Mouse (Mus musculus): ENCODE measurements around the gene Slc9a8.
"Not testable (repeated sequence)": the region's sequence is repeated elsewhere in the genome, so short reads cannot be mapped to it uniquely, and the experiment has no call there.

Gene Slc9a8

DNA sequence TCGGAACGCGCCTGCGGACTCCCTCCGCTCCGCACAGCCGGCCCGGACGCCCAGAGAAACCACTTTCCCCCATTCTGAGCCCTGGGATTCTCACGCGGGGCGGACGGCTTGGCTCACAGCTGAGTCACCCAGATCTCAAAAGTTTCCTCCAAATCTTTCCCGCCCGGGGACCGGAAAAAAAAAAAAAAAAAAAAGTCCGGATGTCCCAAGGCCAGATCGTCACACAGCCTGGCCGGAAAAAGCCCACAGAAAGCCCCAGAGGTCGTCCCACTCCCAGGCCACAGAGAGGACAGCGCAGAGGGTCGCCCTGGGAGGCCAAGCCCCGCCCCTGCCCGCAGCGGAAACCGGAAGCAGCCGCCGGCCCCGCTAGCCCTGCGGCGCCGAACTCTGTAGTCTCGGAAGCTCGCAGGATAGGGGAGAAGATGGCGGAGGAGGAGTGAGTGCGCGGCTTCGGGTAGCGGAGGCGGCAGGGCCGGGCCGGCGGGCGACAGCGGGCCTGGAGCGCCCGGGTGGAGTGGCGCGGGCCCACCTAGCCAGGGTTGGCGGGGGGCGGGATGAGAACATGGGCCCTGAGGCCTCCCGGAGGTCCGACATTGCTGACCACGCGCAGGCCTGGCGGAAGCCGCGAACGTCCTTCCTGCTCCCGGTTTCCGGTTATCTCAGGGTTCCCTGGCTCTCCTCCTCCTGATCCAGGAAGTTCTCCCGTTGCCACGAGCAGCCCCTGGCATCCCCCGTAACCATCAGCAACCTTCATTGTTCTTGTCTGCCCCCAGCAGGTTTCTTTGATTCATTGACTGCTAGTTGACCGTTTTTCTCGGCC lies at the start of gene Slc9a8:
Gene Slc9a8 (plus strand): TSS at position 383 of the 820 bp plus-strand sequence.
- peak; percentile 88 to 90 for DNase-seq

DNA sequence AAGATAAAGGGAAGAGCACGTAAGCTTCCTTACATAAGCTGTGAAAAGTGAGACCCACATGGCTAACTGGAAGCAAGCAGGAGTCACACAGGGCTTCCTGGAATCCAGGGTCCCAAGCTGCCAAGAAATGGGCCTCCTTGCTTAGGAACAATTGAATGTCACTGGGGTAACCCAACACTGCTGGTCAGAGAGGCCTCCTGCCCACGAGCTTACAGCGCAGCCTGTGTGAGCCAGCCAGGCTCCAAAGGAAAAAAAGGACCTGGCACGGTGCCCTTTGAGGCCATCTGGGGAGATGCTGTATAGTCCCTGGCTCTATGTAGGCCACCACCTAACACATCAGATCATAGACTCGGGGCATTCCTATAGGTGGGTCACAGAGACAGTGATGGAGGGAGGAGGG lies 48.2 kb upstream of the Slc9a8 start:
- DNase-seq = no peak

DNA sequence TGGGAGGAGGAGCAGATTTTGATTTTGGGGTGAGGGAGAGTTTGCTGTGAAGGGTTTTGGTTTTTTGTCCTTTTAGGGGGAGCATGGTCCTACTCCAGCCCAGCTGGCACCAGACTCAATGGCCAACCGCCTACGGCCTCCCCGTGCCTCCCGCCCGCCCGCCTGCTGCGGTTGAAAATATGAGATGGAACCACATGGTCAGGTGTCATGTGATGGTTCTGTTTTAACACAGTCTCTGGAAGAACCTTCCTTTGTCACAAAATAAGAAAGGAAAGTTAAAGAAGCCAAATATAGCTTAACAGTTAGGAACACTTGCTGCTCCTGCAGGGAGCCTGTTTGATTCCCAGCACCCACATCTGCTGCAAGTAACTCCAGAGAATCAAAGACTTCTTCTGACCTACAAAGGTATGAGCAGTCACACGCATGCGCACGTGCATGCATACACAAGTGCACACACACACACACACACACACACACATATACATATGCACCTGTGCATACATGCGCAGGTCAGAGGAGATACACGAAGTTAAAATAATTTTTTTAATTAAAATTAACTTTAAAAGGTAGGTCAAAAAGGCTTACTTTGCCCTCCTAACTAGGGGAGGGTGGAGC lies 47.2 kb upstream of the Slc9a8 start:
- DNase-seq = no peak

DNA sequence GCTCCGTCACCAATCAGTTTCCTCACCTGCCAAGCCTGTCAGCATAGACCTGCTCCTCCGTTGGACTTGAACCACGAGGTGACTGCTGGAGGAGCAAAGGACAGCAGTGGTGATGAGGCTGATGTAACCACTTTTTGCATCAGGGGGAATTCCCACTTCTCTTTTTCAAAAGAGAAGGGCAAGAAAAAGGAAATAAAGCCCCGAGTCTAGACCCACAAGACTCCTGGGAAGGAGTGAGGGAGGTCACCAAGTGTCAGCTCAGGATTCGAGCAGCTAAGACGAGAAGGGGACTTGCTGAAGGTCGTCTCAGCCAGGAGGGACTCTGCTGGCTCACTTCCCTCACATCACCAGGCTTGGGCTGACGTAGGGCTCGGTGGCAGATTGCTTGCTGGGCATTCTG lies 46.4 kb upstream of the Slc9a8 start:
- peak in 1 of 2 experiments; percentile 39 for DNase-seq

DNA sequence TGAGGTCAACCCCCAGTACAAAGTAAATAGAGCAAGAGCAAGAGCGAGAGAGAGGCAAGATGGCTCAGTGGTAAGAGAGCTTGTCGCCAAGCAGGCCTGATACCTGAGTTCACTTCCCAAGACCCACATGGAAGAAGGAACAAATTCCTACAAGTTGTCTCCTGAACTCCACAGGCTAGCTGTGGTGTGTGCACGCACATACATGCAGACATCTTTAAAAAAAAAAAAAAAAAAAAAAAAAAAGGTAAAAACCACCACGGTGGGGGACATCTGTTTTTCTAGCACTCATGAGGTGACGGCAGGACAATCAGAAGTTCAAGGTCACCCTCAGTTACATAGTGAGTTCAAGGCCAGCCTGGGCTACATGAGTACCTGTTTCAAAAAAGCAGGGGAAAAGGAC lies 45.8 kb upstream of the Slc9a8 start:
- no peak for DNase-seq

DNA sequence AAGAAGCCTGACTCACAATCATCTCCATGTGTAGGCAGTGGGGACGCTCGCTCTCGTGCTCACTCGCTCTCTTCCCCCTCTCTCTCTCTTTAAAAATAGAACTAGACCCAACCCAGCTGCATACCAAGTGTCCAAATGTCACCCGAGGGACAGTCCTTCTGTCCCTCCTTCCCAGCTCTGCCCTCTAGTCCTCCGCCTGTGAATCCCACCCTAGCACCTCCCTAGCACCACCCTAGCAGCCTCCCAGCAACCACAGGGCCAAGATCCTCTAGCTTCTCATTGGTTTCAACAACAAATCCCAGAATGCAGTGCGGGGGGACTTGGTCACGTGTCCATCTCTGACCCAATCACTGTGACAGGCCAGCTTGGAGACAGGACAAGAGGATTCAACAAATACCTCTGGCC lies 45.4 kb upstream of the Slc9a8 start:
- DNase-seq = no peak

DNA sequence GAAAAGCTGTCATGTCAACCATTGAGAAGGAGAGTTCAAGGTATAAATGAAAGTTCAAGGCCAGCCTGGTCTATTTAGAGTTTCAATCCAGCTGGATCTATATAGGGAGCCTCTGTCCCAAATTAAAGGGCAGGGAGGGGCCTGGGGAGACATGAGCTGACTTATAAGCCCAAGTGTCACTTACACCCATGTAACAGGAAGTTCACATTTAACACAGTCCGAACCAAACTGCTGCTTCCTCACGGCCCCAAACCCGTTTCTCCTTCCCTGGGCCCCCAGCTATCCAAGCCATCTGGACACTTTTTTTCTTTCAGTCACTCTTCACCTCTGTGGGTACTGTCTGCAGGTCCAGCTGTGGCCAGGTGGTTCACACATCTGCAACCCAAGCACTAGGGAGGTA lies 43.8 kb upstream of the Slc9a8 start:
- no peak for DNase-seq

DNA sequence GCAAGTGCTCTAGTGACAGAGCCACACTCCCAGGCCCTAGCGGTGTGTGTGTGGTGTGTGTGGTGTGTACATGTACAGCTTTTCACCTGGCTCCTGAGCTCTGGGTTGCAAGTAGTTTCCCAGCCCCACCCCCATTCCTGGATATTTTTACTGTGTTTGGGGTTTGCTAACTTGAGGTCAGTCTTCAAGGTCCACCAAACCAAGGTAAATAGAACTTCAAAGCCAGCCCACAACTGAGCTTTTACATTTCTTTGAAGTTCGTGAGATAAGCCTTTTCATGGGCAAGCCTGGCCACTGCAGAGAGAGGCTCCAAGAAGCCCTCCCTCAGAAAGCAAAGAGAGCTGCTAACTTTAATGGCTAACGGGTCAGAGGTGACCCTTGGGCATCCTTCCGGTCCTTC lies 42.5 kb upstream of the Slc9a8 start:
- no peak for DNase-seq

DNA sequence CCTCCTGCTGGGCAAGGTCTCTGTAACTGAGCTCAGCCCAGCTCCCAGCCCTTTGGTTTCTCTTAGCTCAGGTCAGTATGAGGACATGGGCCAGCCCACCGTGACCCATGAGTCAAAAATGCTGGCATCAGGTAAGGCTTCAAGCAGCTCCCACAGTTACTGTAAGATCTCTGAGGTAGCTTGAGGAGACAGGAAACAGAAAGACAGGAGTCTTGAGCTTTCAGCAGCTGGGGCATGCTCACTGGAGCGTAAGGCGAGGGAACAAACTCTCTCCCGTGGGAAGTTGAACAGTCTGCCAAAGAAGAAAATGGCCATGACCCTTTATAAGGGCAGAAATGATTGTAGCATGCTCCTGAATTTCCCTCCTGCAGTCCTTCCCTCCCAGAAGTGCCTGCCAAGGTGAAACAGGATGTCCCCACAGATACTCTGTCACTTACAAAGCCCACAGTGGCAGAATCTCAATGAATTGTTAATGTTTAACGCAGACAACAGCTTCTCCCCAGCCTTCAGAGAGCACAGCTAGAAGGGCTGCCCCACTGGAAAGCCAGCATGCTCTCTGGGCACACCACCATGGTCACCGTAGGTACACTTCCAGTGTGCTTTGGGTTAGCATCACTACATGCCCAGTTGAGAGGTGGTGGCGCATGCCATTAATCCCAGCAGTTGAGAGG lies 40.8 kb upstream of the Slc9a8 start:
- no peak for DNase-seq

DNA sequence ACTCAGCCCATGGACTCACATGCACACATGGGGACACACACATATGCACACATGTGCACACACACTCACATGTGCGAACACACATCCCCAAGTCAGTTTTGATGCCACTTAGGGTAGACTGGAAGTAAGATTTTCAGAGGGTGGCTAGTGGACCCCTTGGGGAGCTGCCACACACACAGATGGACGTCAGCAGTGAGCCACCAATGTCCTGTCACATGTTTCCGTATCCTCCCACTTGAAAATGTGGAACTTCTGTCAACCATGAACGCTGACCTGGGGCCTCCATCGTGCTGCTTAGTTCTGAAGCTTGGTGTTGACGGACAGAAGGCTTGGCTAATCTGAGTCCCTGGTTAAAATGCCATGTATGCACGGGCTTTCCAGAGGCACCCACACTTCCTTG lies 39.9 kb upstream of the Slc9a8 start:
- peak in 1 of 2 experiments; percentile 55 for DNase-seq

DNA sequence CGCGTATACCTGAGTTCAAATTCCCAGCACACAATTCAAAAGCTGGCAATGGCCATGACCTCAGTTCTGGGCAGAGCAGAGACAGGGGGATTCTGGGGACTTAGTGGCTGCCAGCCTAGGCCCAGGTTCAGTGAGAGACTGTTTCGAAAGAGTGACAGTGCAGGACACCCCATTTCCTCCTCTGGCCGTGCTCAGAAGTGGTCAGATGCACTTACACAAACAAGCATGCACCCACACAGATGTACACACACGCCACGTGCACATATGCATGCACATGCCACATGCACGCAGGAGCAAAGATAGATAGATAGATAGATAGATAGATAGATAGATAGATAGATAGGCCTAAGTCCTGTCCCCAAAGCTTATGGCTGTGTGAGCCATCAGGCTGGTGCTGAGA lies 39.1 kb upstream of the Slc9a8 start:
- DNase-seq = no peak

DNA sequence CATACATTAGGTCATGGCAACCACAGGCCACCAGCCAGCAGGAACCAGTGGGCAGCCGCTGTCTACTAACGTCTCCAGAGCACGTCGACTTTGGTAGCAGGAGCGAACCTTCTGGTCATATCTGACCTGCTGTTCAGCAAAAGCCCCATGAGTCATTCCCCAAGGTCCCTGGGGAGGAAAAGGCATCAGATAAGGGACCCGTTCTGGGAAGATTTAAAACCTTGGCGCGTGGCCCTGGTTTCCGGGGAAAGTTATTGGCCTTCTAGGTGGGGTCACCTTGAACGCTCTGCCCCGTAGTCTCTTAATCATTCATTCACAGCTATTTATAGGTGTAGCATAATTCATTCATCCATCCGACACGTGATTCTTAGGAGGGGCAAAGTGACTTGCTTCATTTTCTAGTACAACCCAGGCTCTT lies 37.8 kb upstream of the Slc9a8 start:
- no peak for DNase-seq

DNA sequence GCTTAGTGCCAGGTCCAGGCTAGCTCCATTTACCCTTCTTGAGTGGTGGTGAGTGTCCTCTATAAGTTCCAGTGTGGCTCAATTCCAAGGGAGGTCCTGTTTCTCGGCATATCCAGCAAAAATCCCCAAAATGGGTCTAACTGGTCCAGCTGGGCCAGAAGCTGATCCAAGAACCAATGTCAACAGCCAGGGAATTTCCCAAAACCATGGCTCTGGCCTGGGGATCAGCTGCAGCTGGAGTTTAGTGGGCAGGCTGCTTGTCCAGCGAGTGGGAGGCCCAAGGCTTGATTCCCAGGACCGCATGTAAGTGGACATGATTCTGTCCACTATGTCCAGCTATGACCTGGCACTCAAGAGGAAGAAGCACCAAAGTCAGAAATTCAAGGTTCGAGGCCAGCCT lies 35.1 kb upstream of the Slc9a8 start:
- no peak for DNase-seq

DNA sequence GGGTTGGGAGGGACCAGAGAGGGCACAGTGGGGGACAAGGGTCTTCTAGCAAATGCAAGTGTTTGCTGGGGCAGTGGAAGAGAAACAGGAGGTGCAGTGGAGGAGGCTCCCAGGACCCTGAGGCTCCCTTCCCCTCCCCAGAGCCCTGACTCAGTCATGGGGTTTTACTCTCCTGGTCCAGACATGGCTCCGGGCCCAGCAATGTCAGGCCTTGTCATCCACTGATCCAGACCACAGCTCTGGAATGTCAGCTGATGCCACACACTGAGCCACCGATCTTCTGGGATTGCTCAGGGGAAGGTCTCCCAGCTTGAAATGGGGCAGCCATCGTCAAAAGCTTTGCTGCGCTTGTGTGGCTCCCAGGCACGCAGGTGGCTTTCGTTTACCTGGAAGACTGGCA lies 34.5 kb upstream of the Slc9a8 start:
- DNase-seq = no peak

DNA sequence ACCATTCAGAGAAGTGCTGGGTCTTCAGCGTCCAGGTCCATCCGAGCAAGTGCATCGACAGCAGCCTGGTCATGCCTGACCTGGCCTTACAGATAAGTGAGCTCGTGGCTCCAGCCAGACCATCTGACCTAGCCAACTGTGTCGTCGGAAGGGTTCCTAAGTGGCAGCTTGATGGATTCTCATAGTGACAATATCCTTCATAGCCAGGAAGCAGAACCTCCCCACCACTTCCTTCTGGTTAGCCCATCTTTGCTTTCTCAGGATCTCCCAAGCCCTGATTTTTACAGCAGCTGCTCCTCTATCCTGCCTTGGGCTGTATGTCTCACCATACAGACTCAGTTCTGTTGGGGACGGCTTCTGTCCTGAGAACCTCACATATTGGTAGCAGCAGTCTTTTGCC lies 27.1 kb upstream of the Slc9a8 start:
- DNase-seq = no peak

DNA sequence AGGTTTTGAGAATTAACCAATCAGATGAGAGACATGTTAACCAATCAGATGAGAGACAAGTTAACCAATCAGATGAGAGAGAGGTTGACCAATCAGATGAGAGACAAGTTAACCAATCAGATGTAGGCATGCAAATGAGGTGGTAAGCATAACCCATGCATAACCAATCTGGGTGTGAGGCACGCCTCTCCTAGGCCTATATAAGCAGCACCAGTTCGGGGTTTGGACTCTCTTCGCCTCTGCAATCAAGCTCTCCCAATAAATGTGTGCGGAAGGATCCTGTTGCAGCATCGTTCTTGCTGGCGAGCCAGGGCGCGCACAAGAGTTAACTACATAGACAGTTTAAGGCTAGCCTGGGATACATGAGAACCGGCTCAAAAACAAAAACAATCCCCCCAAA lies 25.1 kb upstream of the Slc9a8 start:
- not testable (repeated sequence) for DNase-seq

DNA sequence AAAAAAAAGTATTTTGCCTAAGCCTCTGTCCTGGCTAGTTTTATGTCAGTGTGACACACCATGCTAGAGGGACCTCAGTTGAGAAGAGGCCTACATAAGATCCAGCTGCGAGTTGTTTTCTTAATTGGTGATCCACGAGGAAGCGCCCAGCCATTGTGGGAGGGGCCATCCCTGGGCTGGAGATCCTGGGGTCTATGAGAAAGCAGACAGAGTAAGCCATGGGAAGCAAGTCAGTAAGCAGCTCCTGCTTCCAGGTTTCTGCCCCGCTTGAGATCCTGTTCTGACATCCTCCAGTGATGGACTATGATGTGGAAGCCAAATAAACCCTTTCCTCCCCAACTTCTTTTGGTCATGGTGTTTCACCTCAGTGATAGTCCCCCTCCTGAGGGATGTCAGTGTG lies 22.5 kb upstream of the Slc9a8 start:
- no peak for DNase-seq

DNA sequence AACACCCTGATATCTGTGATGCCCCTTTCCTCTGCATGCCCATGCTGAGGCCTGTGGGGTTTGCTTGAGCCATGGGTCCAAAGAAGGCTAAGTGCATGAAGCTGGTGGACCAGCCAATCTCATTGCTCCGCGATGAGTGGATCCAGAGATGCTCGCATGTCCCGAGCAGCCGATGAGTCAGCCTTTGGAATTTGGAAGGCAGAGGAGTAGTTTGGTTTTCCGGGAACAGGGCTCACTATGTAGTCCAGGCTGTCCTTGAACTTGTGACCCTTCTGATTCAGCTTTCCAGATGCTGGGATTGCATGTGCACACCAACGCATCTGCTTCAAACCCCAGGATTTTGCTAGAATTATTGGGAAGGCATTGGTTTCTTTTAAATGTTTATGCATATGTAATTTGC lies 21.9 kb upstream of the Slc9a8 start:
- DNase-seq = no peak

DNA sequence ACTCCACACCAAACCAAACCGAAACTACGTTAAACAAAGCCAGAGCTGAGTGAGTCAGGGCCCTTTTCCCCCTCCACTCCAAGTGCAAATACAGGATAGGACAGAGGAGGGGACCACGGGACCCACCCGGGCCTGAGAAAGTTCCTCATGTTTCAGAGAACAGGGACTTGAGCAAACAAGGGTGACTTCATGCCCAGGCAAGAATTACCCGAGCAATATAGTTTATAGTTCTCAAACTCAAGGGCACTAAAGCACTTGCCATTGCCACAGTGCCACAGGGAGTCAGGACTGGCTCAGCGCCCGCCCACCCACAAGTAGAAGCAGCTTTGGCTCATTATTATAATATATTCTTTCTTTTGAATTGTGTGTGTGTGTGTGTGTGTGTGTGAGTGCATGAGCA lies 18.4 kb upstream of the Slc9a8 start:
- DNase-seq = no peak

DNA sequence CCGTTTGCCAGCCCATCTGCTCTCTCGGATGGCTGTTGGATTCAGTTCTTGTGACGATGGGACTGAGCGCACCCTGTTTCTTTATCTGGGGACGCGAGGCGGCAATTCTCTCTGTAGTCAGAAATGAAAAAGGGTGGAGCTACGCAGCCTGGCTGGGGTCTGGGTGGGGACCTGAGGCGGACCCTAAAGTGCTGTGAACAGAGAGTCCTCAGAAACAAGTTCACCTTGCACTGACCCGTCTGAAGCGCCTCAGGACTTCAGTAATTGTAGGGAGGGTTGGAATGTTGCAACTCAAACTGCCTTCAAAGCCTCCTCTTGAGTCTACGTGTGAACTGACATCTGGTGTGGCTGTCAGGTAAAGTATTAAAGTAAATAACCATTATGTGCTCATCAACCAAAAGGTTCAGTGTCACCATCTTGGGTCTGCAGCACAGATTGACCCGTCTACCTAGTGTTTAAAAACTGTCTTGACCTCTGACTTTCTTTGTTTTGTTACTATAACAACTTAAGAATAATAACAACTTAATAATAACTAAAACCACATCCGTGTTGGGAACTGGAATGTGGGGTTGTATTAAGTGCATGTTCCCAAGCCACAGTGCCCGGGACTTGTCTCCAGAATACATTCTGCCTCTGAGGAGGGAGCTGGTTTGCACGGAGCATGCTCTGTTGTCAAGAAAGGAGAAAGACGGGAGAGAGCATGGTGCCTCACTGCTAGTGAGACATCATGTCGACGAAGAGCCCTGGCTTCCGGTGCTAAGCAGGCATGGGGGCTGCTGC lies 16.2 kb upstream of the Slc9a8 start:
- DNase-seq = no peak

DNA sequence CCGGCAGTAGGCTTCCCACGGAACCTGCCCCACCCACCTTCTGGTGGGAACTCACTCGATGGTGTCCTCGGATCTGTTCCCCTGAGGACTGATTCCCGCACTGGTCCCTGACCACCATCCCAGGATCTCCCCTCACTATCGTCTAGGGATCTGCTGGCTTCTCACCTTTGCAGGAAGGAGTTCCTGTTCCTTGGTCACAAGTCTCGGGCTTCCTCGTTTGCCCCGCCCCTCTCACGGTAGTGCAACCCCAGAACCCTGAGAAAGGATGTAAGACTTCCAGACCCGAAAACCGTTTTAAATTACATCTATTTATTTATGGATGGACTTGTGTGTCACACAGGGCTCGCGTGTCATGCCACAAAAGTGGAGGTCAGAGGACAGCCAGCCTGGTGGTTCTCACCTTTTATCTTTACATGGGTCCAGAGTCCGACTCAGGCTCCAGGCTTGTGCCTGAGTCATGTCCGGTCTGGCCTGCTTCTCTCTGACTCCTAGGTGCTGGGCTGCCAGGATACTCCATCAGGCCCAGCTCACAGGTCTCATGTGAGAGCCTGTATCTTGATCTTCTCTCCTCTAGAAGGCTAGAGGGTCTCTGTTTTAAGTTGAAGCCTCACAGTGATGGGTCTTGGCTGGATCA lies 14.1 kb upstream of the Slc9a8 start:
- no peak for DNase-seq

DNA sequence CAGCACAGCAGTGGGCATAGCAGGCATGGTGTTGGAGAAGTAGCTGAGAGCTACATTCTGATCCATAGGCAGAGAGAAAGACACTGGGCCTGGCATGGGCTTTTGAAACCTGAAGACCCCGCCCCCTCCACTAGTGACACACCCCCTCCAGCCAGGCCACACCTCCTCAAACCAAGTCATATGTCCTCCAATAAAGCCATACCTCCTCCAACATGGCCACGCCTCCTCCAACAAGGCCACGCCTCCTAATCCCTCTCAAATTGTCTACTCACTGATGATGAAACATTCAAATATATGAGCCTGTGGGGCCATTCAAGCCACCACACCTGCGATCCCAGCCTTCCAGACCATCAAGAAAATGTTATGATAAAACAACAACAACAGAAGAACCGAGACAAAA lies 7.1 kb upstream of the Slc9a8 start:
- DNase-seq = no peak

Data from spleen, adult 18-20 months (tissue).